ENCODE assay signal across 8 mouse cellular contexts in the genomic region with DNA sequence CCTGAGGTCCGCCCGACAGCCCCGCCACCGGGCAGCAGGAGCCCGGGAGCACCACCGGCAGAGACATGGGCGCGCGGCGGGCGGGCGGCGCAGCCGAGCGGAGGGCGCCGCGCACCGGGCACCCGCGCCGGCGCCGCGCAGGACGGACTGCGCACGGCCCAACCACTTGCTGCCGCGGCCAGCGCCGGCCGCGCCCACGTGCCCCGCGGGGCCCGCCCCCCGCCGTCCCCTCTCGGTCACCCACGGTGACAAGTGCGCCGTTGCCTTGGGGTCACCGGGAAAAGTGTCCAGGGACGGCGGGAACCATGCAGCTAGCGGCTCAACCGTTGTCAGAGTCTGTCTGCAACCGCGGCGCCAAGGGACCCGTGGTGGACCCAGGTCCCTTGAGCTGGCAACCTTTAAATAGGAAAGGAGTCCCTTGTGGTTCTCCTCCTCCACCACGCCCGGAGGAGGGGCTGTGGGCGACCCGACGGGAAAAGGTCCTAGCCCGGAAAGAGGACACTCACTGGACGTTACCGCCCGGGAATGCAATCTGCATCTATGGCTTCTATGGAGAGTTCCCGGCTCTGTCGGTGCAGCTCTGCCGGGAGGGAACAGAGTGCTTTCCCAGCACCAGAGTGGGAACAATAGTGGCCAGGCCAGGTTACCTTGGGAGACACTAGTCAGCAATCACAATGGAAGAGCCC. TPM values are rescaled to one million over a fixed set of nuclear protein-coding genes. Genes with fewer than 3 reads are reported as not detected.
A peak's percentile ranks its signal among the peaks of the same experiment; 100 is the strongest.
DNase-seq lines count a peak whose midpoint lies in the region; ATAC-seq and TF ChIP-seq lines count a peak whose summit lies in the region.

A gene (minus strand): TSS at position 149 of the 686 bp plus-strand sequence.

- no peak for TF ChIP-seq POLR2A in ES-Bruce4 (IDR thresholded peaks at IDR 0.05; ENCODE audit: insufficient read depth, low read length)
- TF ChIP-seq POLR2A in embryonic fibroblast, embryonic 13.5 days (IDR thresholded peaks at IDR 0.05; ENCODE audit: low read depth, low read length), result no peak
- no peak for TF ChIP-seq POLR2A in testis, adult 2 months (IDR thresholded peaks at IDR 0.05; ENCODE audit: control insufficient read depth, low read depth, low read length)

- no peak for TF ChIP-seq EP300 in ES-Bruce4 (IDR thresholded peaks at IDR 0.05; ENCODE audit: insufficient read depth, low read depth, low read length)

- no peaks in the 10 kb centered on the region for H3K36me3 ChIP-seq in ES-Bruce4 (ENCODE audit: control insufficient read depth, insufficient read depth, low read length, poor library complexity, severe bottlenecking)
- peaks cover under 1% of the 10 kb centered on the region for H3K36me3 ChIP-seq in heart, embryonic 16.5 days (ENCODE audit: control insufficient read depth, insufficient read depth)
- H3K36me3 ChIP-seq in testis, adult 2 months (ENCODE audit: control insufficient read depth, insufficient read depth, low read length), result no peaks in the 10 kb centered on the region

- H3K27me3 ChIP-seq in ES-Bruce4 (ENCODE audit: control insufficient read depth, insufficient read depth, low read length, poor library complexity, severe bottlenecking), result peaks cover 9% of the 10 kb centered on the region
- no peaks in the 10 kb centered on the region for H3K27me3 ChIP-seq in heart, embryonic 16.5 days (ENCODE audit: control insufficient read depth, insufficient read depth, low read length)
- H3K27me3 ChIP-seq in testis, adult 2 months (ENCODE audit: control insufficient read depth, insufficient read depth, low read length), result peaks cover 10% of the 10 kb centered on the region

- no peaks in the 10 kb centered on the region for H3K9me3 ChIP-seq in ES-Bruce4 (replicated peaks; ENCODE audit: control insufficient read depth, insufficient read depth, low read length, poor library complexity, severe bottlenecking)
- H3K9me3 ChIP-seq in heart, embryonic 16.5 days (replicated peaks; ENCODE audit: control insufficient read depth, low read length), result 0 out of 2 replicates have a peak, but pooled peaks cover under 1% of the 10 kb centered on the region

- TF ChIP-seq CTCF in ES-Bruce4 (IDR thresholded peaks at IDR 0.05; ENCODE audit: low read depth, low read length), result no peak
- TF ChIP-seq CTCF in embryonic fibroblast, embryonic 13.5 days (IDR thresholded peaks at IDR 0.05; ENCODE audit: borderline replicate concordance, insufficient read depth, low read length), result no peak
- no peak for TF ChIP-seq CTCF in testis, adult 2 months (IDR thresholded peaks at IDR 0.05; ENCODE audit: control insufficient read depth, insufficient read depth, insufficient replicate concordance, low read depth, low read length)

- no peak within 1 kb of the TSS for H3K27ac ChIP-seq in ES-Bruce4 (ENCODE audit: insufficient read depth, low read length)
- H3K27ac ChIP-seq in embryonic fibroblast, embryonic 13.5 days (ENCODE audit: insufficient read depth, low read length), result no peak within 1 kb of the TSS
- peak within 1 kb of the TSS; percentile 92 for H3K27ac ChIP-seq in heart, embryonic 16.5 days (ENCODE audit: low read length)
- no peak within 1 kb of the TSS for H3K27ac ChIP-seq in testis, adult 2 months (ENCODE audit: control insufficient read depth, insufficient read depth, low read depth, low read length)

- under 1% methylated on average over 41 of the region's 65 CpGs for WGBS in heart, embryonic 16.5 days

- DNase-seq in adrenal gland, postnatal 14 days, result peak; percentile 72
- DNase-seq in kidney, postnatal 25 days, result peak; percentile 33 to 67
- peak; percentile 74 for DNase-seq in lung, postnatal 10 days

- peak within 1 kb of the TSS; percentile 81 for H3K9ac ChIP-seq in ES-Bruce4 (ENCODE audit: low read depth, poor library complexity, severe bottlenecking)
- H3K9ac ChIP-seq in heart, embryonic 16.5 days (ENCODE audit: low read length), result peak within 1 kb of the TSS; percentile 83

- peak within 1 kb of the TSS; percentile 79 for H3K4me3 ChIP-seq in ES-Bruce4 (ENCODE audit: low read depth, low read length)
- peak within 1 kb of the TSS; percentile 46 for H3K4me3 ChIP-seq in embryonic fibroblast, embryonic 13.5 days (ENCODE audit: insufficient read depth, low read length)
- peak within 1 kb of the TSS; percentile 66 for H3K4me3 ChIP-seq in heart, embryonic 16.5 days (ENCODE audit: low read length)
- peak within 1 kb of the TSS; percentile 78 for H3K4me3 ChIP-seq in testis, adult 2 months (ENCODE audit: control insufficient read depth, low read depth, low read length)

- H3K4me1 ChIP-seq in ES-Bruce4 (ENCODE audit: control insufficient read depth, insufficient read depth, low read length), result no peaks in the 10 kb centered on the region
- H3K4me1 ChIP-seq in embryonic fibroblast, embryonic 13.5 days (ENCODE audit: control insufficient read depth, insufficient read depth, low read length), result no peaks in the 10 kb centered on the region
- peaks cover 17% of the 10 kb centered on the region for H3K4me1 ChIP-seq in heart, embryonic 16.5 days (ENCODE audit: control insufficient read depth, insufficient read depth, low read length)
- H3K4me1 ChIP-seq in testis, adult 2 months (ENCODE audit: control insufficient read depth, insufficient read depth, low read length), result peaks cover 8% of the 10 kb centered on the region

- ATAC-seq in heart, embryonic 16.5 days (replicated peaks; ENCODE audit: extremely low read depth, insufficient read depth, low FRiP score), result peak; percentile 91
- no peak; the same call in 1 of the 2 replicates for ATAC-seq in granulocyte monocyte progenitor cell, adult 5-6 weeks (replicated peaks; ENCODE audit: poor library complexity, severe bottlenecking)

- H3K4me2 ChIP-seq in heart, embryonic 16.5 days (ENCODE audit: low read depth, low read length), result peak within 1 kb of the TSS; percentile 82

RNA-seq across cellular contexts. Expression of the gene that starts here (rescaled TPM):
- 1.7 and 2.0 TPM in 2 replicates for polyA plus RNA-seq in ES-Bruce4 (2011; ENCODE audit: insufficient read depth, insufficient read length, low read depth, missing spikeins)
- 8.7 and 12.3 TPM in 2 replicates for total RNA-seq in adrenal gland, postnatal 14 days (2021)
- 0.18 and 0.35 TPM in 2 replicates for polyA plus RNA-seq in embryonic fibroblast, embryonic 13.5 days (2011; ENCODE audit: insufficient read length, low read depth, missing spikeins)
- 5.6 and 6.0 TPM in 2 replicates for polyA plus RNA-seq in heart, embryonic 16.5 days (2015; fragmentation: Nextera tagmentation; extraction: Ambion mirVana)
- 20.8 and 24.5 TPM in 2 replicates for polyA plus RNA-seq in testis, adult 2 months (2012; rRNA removed)
- total RNA-seq in granulocyte monocyte progenitor cell, adult 5-6 weeks (2014; fragmentation: Nextera tagmentation), result not detected in 2 replicates
- total RNA-seq in granulocyte monocyte progenitor cell, adult 5-6 weeks (2017), result not detected in 2 replicates
